Mouse (Mus musculus) cerebellum, adult 9-11 months (tissue): ENCODE measurements at regions not wholly inside any gene's neighbourhood (a gene's known extent, or its start where the extent isn't known, plus 50 kb on each side); places are given as distances from the start of the nearest gene placed in this dataset.

Experiments used
- DNase-seq: peaks from one replicate; pipeline ENCODE4 v3.0.0; 2022

- DNase-seq: no peak
Observed at GRCm38 (mm10) chrX:105346420-105346819, 153.2 kb upstream of the Cypt2 start.

- no peak for DNase-seq
Observed at GRCm38 (mm10) chrX:105366284-105366683, 133.3 kb upstream of the Cypt2 start.

DNA sequence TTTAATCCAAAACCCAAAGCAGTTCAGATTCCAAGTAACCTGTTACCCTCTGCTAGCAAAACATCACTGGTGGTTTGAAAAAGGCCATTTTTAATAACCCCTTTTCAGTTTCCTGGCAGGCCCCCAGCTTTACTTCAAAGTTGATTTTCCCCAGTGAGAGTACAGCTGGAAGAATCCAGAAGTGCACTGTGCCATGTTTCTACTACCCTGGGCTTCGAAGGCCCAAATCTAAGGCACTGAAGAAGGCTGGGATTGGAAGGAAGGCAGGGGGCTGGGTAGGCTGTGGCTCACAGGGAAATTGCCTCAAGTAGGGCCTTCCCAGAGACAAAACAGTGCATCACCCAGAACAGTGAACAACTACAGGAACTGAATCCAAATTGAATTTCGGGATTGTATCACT lies 131.6 kb upstream of the Cypt2 start:
- no peak for DNase-seq

DNA sequence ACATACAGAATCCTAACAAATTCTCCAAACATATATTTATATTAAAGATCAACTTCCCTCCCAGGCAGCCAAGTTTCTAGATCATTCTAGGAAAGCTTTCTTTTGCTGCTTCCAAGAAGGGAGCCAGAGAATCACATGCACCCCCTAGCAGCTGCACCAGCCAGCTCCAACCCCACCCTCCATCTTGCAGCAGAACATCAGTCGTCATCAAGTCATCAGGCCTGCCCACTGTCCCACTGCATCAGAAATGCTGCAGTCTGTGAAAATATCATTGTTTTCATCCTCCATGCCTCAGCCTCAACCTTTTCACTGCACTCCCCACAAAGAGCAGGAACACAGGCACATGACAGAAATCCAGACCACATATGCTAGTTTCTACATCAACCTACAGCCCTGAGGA lies 109.1 kb upstream of the Cypt2 start:
- DNase-seq: peak; percentile 16

DNA sequence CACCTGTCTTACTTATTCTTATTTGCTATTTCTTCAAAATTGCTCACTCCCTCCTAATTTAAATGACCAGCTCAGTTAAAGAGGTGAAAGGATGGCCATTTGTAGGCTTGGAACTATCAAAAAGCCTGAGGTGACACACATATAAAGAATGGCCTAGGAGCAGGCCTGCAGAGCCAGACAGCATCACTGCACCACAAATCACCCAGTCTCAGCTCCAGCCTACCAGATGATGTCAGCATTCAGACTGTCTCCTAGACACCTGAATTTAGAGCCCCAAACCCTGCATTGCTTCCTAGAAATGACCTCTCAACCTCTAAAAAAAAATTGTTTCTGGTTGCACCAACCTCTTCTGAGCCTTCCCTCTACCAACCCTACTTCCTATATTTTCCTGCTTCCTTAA lies 108.5 kb upstream of the Cypt2 start:
- DNase-seq: peak; percentile 21

- peak; percentile 91 for DNase-seq
Observed at GRCm38 (mm10) chrX:105391680-105392462, 107.7 kb upstream of the Cypt2 start.

DNA sequence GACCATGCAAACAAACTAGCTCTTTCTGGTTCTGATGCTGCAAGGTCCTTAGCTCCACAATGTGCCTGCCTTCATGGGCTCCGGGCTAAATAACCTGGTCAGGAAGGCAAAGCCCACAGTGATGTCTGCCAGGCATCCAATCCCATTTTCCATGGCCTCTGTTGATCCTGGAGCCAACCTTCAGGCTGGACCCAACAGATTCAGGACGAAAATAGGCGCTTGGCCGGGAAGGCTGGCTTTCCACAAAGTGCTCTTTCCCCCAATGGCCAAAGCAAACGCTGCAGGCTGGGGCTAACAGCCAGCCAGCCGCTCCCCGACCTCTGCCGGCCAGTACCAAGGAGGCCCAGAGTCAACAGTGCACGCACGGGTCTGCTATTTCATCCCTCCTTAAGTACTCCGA lies 106.3 kb upstream of the Cypt2 start:
- DNase-seq: no peak

GRCm38 (mm10) chrX:105413351-105413750 lies 86.2 kb upstream of the Cypt2 start:
- DNase-seq: no peak

- no peak for DNase-seq
Observed at GRCm38 (mm10) chrX:105420976-105421375, 78.6 kb upstream of the Cypt2 start.
